Mouse (Mus musculus): ENCODE data around the gene Gm10912.
"Not testable (repeated sequence)": the region's sequence is repeated elsewhere in the genome, so short reads cannot be mapped to it uniquely, and the experiment has no call there.

Gm10912 gene

GRCm38 (mm10) chr2:104068450-104068849 is 2.8 kb downstream of the Gm10912 start, which contains the start of gene Gm10799:
Gene Gm10799, minus strand, starts transcription at chr2:104068550.
- not testable (repeated sequence) for DNase-seq (ENCODE audit: low spot score in 2 of 2)

- DNase-seq (ENCODE audit: low spot score in 2 of 2), result peak in 1 of 2 experiments; percentile 14
Measured at GRCm38 (mm10) chr2:104069704-104070185, 4.1 kb downstream of the Gm10912 start, which contains the start of gene Cd59b. Gene Cd59b, plus strand, starts transcription at chr2:104069849.

- DNase-seq (ENCODE audit: low spot score in 2 of 2), result not testable (repeated sequence)
Measured at GRCm38 (mm10) chr2:104078285-104078684, 12.7 kb downstream of the Gm10912 start.

- not testable (repeated sequence) for DNase-seq (ENCODE audit: low spot score in 2 of 2)
Measured at GRCm38 (mm10) chr2:104081436-104082050, 15.9 kb downstream of the Gm10912 start.

- no peak for DNase-seq (ENCODE audit: low spot score in 2 of 2)
Measured at GRCm38 (mm10) chr2:104082474-104082873, 16.8 kb downstream of the Gm10912 start.

- not testable (repeated sequence) for DNase-seq (ENCODE audit: low spot score in 2 of 2)
Measured at GRCm38 (mm10) chr2:104084027-104084426, 18.4 kb downstream of the Gm10912 start.

- not testable (repeated sequence) for DNase-seq (ENCODE audit: low spot score in 2 of 2)
Measured at GRCm38 (mm10) chr2:104087562-104087961, 21.9 kb downstream of the Gm10912 start.

- DNase-seq (ENCODE audit: low spot score in 2 of 2), result no peak
Measured at GRCm38 (mm10) chr2:104093305-104093704, 27.7 kb downstream of the Gm10912 start.

- DNase-seq (ENCODE audit: low spot score in 2 of 2), result peak in 1 of 2 experiments; percentile 14
Measured at GRCm38 (mm10) chr2:104095741-104096213, 30.2 kb downstream of the Gm10912 start, which contains the start of gene Cd59a. Gene Cd59a, plus strand, starts transcription at chr2:104095801.

- no peak for DNase-seq (ENCODE audit: low spot score in 2 of 2)
Measured at GRCm38 (mm10) chr2:104096256-104096655, 30.6 kb downstream of the Gm10912 start.

GRCm38 (mm10) chr2:104096796-104097195 is 31.2 kb downstream of the Gm10912 start:
- DNase-seq (ENCODE audit: low spot score in 2 of 2), result not testable (repeated sequence)

GRCm38 (mm10) chr2:104097396-104097795 is 31.8 kb downstream of the Gm10912 start:
- DNase-seq (ENCODE audit: low spot score in 2 of 2), result not testable (repeated sequence)

GRCm38 (mm10) chr2:104098529-104099230 is 33.1 kb downstream of the Gm10912 start:
- DNase-seq (ENCODE audit: low spot score in 2 of 2), result no peak

- DNase-seq (ENCODE audit: low spot score in 2 of 2), result no peak
Measured at GRCm38 (mm10) chr2:104099231-104099585, 33.6 kb downstream of the Gm10912 start.

GRCm38 (mm10) chr2:104099946-104100345 is 34.3 kb downstream of the Gm10912 start:
- DNase-seq (ENCODE audit: low spot score in 2 of 2), result no peak

GRCm38 (mm10) chr2:104104800-104105199 is 39.2 kb downstream of the Gm10912 start:
- DNase-seq (ENCODE audit: low spot score in 2 of 2), result no peak

GRCm38 (mm10) chr2:104109021-104109420 is 43.4 kb downstream of the Gm10912 start:
- not testable (repeated sequence) for DNase-seq (ENCODE audit: low spot score in 2 of 2)

- no peak for DNase-seq (ENCODE audit: low spot score in 2 of 2)
Measured at GRCm38 (mm10) chr2:104109528-104109927, 43.9 kb downstream of the Gm10912 start.

GRCm38 (mm10) chr2:104110031-104110430 is 44.4 kb downstream of the Gm10912 start:
- no peak for DNase-seq (ENCODE audit: low spot score in 2 of 2)

GRCm38 (mm10) chr2:104111170-104111797 is 45.7 kb downstream of the Gm10912 start:
- DNase-seq (ENCODE audit: low spot score in 2 of 2), result not testable (repeated sequence)

- DNase-seq (ENCODE audit: low spot score in 2 of 2), result not testable (repeated sequence)
Measured at GRCm38 (mm10) chr2:104113563-104113962, 47.9 kb downstream of the Gm10912 start.

GRCm38 (mm10) chr2:104114898-104115297 is 49.3 kb downstream of the Gm10912 start:
- no peak for DNase-seq (ENCODE audit: low spot score in 2 of 2)
